Mouse (Mus musculus) ovary, postnatal 36 days (tissue): ENCODE results near the gene Hspb6.

Source experiments
- DNase-seq: peaks from one replicate; pipeline ENCODE4 v3.0.0; 2022; ENCODE audit warnings: low spot score, mixed read lengths

Gene Hspb6

DNA sequence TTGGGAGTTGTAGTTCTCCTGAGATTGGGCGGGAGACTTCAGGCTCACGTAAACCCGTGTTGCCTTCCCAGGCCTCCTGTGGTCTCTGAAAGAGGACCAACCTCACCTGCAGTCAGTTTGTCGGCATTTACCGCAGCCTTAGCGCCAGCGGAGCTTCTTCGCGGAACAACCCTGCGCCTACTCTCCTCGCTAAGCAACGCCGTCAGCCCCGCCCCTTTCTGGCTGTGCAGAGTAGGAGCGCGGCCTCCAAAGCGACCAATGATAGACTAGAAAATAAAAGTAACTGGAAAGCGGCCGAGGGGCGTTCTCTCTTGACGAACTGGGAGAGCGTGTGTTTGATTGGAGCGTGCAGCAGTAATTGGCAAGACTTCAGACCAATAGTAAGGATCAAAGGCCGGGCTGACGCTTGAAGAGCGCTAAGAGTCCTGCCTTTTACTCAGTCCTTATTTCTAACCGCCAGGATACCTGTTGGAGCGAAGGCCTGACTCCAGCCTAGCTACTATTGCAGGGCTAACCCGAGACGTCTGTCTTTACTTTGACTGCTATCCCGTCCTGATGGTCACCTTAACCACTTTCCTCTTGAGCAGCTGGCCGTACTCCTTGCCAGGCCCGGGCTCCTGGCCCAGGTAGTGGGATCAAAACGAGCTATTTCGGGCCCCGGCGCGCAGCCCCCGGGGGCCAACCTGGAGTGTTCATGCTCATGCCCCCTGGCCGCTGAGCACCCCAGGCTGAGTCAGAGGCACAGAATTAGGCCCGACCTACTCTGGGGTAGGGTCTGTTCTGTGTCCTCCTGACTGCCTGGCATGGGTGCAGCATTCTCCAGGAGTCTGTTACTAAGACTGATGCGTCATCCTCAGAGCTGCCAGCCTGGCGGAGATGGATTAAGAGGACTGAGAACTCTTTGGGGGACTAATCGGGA, at the start of gene Hspb6, which contains the start of gene Proser3:
Gene Hspb6 (plus strand): TSS at position 77 of the 919 bp plus-strand sequence.
Gene Proser3 (minus strand): TSS at position 198 of the 919 bp plus-strand sequence.
- peak; percentile 94 for DNase-seq

DNA sequence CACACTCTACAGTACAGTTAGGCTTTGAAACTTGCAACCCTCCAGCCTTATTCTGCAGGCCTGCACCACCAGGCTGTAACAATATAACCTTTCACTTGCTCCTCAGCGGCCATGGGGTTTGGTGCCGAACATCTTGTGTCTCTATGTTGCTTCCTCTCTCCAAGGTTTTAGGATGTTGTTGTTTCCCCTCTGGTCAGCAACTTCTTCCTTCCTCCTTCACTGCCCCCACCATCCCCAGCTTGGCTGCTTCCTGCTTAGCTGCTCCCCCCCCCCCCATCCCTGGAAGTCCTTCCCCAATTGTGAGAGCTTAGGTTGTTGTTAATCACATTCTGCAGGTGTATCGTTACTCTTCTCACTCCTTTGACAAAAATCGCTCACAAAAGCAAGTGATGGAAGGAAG, 43.9 kb upstream of the Hspb6 start:
- no peak for DNase-seq

DNA sequence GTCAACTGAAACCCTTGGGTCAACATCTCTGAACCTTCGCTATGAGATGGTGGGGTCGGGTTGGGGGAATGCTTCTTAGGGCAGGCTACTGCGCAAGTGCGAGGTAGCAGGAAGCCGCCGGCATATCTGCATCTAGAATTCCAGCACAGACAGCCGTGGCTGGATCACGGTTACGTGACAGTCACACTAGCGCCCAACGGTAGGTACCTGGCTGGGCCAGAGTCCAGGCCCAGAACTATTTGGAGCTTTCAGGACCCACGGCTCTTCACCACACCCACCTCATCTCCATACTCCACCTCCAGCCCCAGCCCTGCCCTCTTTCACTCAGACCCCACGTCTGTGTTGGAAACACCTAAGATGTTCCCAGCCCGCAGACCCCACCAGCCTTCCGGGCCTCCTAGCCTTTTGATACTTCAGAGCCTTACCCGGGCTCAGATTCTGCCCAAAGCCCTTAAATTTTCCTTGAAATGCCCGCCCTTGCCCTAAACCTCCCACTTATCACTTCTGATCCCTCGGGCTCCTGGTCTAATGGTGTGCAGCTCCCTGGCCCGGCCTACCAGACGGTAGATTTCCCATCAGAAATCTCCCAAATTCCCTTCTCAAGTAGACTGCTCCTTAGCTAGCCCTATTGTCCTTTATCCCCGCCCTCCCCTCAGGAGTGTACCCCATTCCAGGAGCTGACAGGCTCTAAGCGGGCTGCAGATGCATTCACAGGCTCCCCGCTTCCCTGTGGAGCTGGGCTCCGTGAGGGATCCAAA, 36.8 kb upstream of the Hspb6 start:
- DNase-seq: no peak

- no peak for DNase-seq
Measured at GRCm38 (mm10) chr7:30518325-30518724, 33.7 kb upstream of the Hspb6 start.

- DNase-seq: no peak
Measured at GRCm38 (mm10) chr7:30520396-30520795, 31.6 kb upstream of the Hspb6 start.

DNA sequence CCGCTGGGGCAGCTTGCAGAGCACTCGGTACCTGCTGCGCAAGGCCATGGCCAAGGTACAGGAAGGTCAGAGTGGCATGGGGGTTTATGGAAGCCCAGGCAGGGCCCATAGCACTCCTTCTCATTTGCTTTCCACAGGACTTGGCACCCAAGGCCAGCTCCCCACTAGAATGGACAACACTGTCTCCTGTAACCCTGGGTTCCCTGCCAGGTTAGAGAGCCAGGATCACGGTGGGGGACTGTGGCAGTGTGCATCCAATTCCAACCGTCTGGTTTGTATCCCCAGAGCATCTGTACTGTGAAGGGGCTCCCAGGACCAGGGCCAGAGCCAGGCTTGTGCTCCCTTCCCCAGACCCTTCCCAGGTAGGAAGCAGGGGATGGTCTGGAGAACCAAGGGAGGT, 31.1 kb upstream of the Hspb6 start:
- DNase-seq: no peak

GRCm38 (mm10) chr7:30522871-30523270, 29.1 kb upstream of the Hspb6 start:
- no peak for DNase-seq

- no peak for DNase-seq
Measured at GRCm38 (mm10) chr7:30524487-30524886, 27.5 kb upstream of the Hspb6 start.

- DNase-seq: no peak
Measured at GRCm38 (mm10) chr7:30525954-30526353, 26.0 kb upstream of the Hspb6 start.

DNA sequence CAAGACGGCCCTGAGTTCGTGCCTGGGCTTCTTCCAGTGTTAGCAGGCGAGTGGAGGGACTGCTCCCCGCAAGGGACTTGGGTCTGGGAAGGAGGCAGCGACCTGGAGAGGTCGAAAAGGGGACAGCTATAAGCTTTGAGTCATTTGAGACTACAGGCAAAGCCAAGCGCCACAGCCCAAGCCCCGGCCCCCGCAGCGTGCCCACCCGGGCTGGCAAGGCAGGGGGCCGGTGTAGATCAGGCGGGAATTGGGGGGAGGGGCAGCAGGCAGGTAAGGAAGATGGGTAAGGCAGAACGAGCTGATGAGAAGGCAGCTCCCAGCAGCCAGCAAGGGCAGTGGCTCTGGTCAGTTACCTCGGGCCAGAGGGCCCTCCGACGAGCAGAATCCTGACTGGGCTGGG, 25.6 kb upstream of the Hspb6 start:
- DNase-seq: no peak

GRCm38 (mm10) chr7:30526981-30527380, 25.0 kb upstream of the Hspb6 start:
- DNase-seq: no peak

GRCm38 (mm10) chr7:30531291-30531815, 20.6 kb upstream of the Hspb6 start:
- DNase-seq: no peak

GRCm38 (mm10) chr7:30532931-30533330, 19.0 kb upstream of the Hspb6 start:
- DNase-seq: no peak

GRCm38 (mm10) chr7:30533941-30534632, 17.9 kb upstream of the Hspb6 start:
- no peak for DNase-seq

DNA sequence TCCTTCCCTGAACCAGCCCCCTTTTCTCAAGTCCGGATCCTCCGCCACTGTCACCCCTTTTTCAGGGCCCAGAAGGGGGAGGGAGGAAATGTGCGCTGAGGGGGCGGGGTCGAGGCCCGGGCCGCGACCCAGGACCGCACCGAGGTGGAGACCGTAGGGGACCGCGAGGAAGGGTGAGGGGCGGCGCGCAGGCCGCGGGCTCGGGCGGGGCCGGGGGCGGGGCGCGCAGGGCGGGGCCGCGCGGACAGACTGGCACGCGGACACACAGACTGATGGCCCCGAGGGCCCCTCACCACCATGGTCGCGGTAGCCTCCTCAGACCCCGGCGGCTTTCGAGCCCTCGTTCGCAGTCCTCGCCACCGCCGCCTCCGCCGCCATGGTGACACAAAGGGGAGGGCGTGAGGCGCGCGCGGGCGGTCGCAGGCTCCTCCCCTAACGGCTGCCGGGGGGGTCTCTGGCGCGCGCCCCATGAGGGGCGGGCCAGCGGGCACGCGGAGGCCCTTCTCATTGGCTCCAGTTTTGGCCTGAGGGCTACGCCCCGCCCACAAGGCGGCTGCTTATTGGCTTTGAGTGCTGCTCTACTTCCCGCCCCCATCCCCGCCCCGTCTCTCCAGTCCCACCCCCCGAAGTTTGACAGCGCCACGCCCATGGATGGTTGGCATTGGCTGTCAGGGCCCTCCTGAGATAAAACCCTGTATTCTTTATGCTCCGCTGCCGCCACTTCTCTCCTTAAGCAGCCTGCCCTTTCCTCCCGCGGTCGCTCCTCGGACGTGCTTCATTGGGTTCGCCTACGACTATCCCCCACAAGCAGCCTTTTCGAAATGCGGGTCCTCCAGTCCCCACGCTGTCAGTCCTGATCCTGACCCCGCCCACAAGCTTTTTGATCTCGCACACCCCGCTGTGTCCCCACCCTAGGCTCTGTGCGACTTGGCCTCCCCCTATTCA, 17.1 kb upstream of the Hspb6 start, which contains the start of gene Arhgap33:
Gene Arhgap33 (minus strand): TSS at position 428 of the 945 bp plus-strand sequence.
- DNase-seq: peak; percentile 95

DNA sequence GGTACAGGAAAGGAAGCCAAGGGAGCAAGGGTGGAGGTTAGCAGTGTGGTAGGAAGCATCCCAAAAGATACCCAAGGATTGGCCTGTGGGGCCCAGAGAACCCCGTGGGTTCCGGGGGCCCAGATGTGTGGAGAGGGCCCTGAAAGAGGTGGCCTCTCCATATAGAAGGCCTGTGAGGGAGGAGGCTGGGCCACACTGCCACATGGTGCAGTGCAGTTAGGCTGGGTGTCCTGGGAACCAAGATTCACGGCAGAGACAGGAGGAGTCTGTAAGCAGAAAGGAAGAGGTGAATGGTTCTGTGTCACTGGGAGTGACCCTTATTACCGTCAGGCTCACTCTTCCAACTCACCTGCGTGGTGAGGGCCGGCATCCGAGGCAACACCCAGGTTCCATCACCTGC, 11.4 kb upstream of the Hspb6 start:
- no peak for DNase-seq

GRCm38 (mm10) chr7:30544327-30544726, 7.7 kb upstream of the Hspb6 start:
- DNase-seq: no peak

GRCm38 (mm10) chr7:30549880-30550279, 2.1 kb upstream of the Hspb6 start:
- no peak for DNase-seq

GRCm38 (mm10) chr7:30550603-30551002, 1.4 kb upstream of the Hspb6 start:
- DNase-seq: no peak

DNA sequence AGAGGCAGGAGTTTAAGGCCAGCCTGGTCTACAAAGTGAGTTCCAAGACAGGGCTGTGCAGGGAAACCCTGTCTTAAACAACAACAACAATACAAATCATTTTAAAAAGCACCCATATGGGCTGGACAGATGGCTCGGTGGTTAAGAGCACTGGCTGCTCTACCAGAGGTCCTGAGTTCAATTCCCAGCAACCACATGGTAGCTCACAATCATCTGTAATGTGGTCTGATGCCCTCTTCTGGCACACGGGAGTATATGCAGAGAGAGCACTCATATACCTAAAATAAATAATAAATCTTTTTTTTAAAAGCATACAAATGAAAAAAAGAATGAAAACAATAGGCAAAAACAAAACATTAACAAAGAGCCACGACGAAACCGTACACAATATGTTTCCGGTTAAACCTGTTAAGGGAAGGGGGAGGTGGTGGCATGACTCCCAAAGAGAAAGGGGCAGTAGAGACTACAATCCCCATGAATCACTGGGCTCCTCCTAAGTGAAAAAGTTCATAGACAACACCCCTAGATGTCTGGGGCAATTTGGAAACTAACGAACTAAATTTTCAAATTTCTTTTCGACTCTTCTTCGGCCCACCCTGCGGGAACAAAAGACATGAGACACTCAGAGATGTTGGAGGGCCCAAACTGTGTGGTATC, 405 bp upstream of the Hspb6 start:
- no peak for DNase-seq
